Mouse (Mus musculus) spleen, adult 2 months (tissue): ENCODE data around the gene Ttll8. TPM values are rescaled to one million over a fixed set of nuclear protein-coding genes. Genes with fewer than 3 reads are reported as not detected.

Source experiments
- DNase-seq, 2 experiments: peaks; one replicate each; pipeline versions ENCODE4 v3.0.0 to v3.0.0-alpha.2; 2012 to 2021; ENCODE audit warnings: low spot score in 2 of 2, low read depth in 1 of 2
- H3K27ac ChIP-seq: fragments of 200-500 bp; 2 replicates; pipeline ENCODE4 v1.5.1; 2012; ENCODE audit warnings: low read length, inconsistent platforms; ENCODE audit not compliant: insufficient read depth
- H3K27me3 ChIP-seq: fragments of 200-500 bp; 2 replicates; pipeline ENCODE4 v1.6.1; 2012; ENCODE audit warnings: mild to moderate bottlenecking, moderate library complexity, low read length, inconsistent platforms; ENCODE audit not compliant: control insufficient read depth, insufficient read depth
- H3K36me3 ChIP-seq: fragments of 200-500 bp; 2 replicates; pipeline ENCODE4 v1.6.1; 2012; ENCODE audit warnings: mild to moderate bottlenecking, low read length, inconsistent platforms; ENCODE audit not compliant: control insufficient read depth, insufficient read depth
- H3K4me1 ChIP-seq: fragments of 200-500 bp; 2 replicates; pipeline ENCODE4 v1.6.1; 2011; ENCODE audit warnings: inconsistent platforms; ENCODE audit not compliant: control insufficient read depth, insufficient read depth, insufficient read length
- H3K4me3 ChIP-seq: fragments of 200-500 bp; 2 replicates; pipeline ENCODE4 v1.5.1; 2011; ENCODE audit warnings: mild to moderate bottlenecking, inconsistent platforms; ENCODE audit not compliant: insufficient read depth, insufficient read length; ENCODE audit errors: extremely low read depth
- CTCF ChIP-seq: fragments of 200-500 bp; IDR thresholded peaks from 2 replicates; pipeline ENCODE4 v1.5.1; 2011; ENCODE audit warnings: mild to moderate bottlenecking, inconsistent platforms; ENCODE audit not compliant: insufficient read depth, insufficient read length, insufficient replicate concordance; ENCODE audit errors: extremely low read depth
- POLR2A ChIP-seq: fragments of 200-500 bp; IDR thresholded peaks from 2 replicates; pipeline ENCODE4 v1.6.1; 2011; ENCODE audit warnings: low read depth, low read length, inconsistent platforms
- WGBS: fragments of 180-500 bp; shearing (Covaris S2); methylation state at CpG from one replicate; pipeline ENCODE4 v1.1.7; 2018; 5-methylcytosine and 5-hydroxymethylcytosine counted together
- polyA plus RNA-seq: library from polyadenylated mRNA; depleted of rRNA; stranded (reverse); fragments of >200 nt; gene quantifications from 2 replicates; pipeline ENCODE4 v1.2.3, GENCODE M21; 2012; rRNA removed

Ttll8 gene
- not detected in 2 replicates for polyA plus RNA-seq

- no peaks in the 10 kb centered on the region; the same call in 1 of the 2 replicates for H3K4me1 ChIP-seq
- no peak within 1 kb of the TSS for H3K27ac ChIP-seq
- TF ChIP-seq POLR2A, result no peak
- H3K4me3 ChIP-seq, result no peak within 1 kb of the TSS
- peaks cover 6% of the 10 kb centered on the region for H3K27me3 ChIP-seq
- WGBS, result 13% methylated on average over 53 of the region's 53 CpGs
- H3K36me3 ChIP-seq, result no peaks in the 10 kb centered on the region
- DNase-seq, result no peak
These were observed at the start of gene Ttll8 for GRCm38 (mm10) chr15:88954368-88955072. Gene Ttll8 (minus strand): TSS chr15:88954418.

GRCm38 (mm10) chr15:89001245-89001644 lies 47.0 kb upstream of the Ttll8 start:
- no peak for DNase-seq
- no peak for TF ChIP-seq POLR2A
- TF ChIP-seq CTCF, result no peak
- H3K36me3 ChIP-seq, result no peaks in the 10 kb centered on the region
- WGBS, result 41% methylated on average over 3 of the region's 3 CpGs
- no peaks in the 10 kb centered on the region for H3K27me3 ChIP-seq
- H3K4me1 ChIP-seq, result no peaks in the 10 kb centered on the region
- H3K27ac ChIP-seq, result no peak overlapping the region
- no peak overlapping the region for H3K4me3 ChIP-seq

GRCm38 (mm10) chr15:89000367-89000766 lies 46.1 kb upstream of the Ttll8 start:
- DNase-seq, result no peak
- H3K4me1 ChIP-seq, result no peaks in the 10 kb centered on the region
- H3K27me3 ChIP-seq, result no peaks in the 10 kb centered on the region
- no peak overlapping the region for H3K27ac ChIP-seq
- 68% methylated on average over 2 of the region's 2 CpGs for WGBS
- no peaks in the 10 kb centered on the region for H3K36me3 ChIP-seq
- TF ChIP-seq POLR2A (no peak), CTCF (no peak)
- no peak overlapping the region for H3K4me3 ChIP-seq

GRCm38 (mm10) chr15:88999124-88999523 lies 44.9 kb upstream of the Ttll8 start:
- WGBS, result 93% methylated on average over 2 of the region's 2 CpGs
- no peak for DNase-seq
- no peak overlapping the region for H3K27ac ChIP-seq
- TF ChIP-seq POLR2A (no peak), CTCF (no peak)
- H3K27me3 ChIP-seq, result no peaks in the 10 kb centered on the region
- no peaks in the 10 kb centered on the region for H3K4me1 ChIP-seq
- no peak overlapping the region for H3K4me3 ChIP-seq
- H3K36me3 ChIP-seq, result no peaks in the 10 kb centered on the region

- no peak overlapping the region for H3K4me3 ChIP-seq
- TF ChIP-seq CTCF, result no peak
- no peak for TF ChIP-seq POLR2A
- 75% methylated on average over 8 of the region's 8 CpGs for WGBS
- H3K36me3 ChIP-seq, result no peaks in the 10 kb centered on the region
- no peak overlapping the region for H3K27ac ChIP-seq
- DNase-seq, result no peak
- H3K27me3 ChIP-seq, result no peaks in the 10 kb centered on the region
- H3K4me1 ChIP-seq, result no peaks in the 10 kb centered on the region
These were observed 44.4 kb upstream of the Ttll8 start for GRCm38 (mm10) chr15:88998636-88999035.

DNA sequence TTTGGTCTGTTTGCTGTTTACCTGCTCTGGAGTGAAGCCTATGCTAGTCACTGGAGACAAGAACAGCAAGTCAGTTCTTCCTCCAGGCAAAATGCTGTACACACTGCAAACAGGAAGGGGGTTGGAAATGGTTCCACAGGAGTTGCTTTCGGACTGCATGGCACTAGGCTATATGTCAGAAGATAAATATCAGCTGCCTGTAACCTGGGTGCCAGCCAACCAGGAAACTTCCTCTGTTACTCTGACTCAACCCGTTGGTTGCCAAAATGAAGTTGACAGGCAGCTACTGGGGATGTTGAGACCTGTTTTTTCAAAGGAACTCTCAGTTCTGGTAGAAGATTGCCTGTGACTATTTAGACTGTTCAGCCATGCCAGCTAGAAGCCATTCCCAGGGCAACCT lies 35.0 kb upstream of the Ttll8 start:
- WGBS, result 6% methylated on average over 2 of the region's 2 CpGs
- TF ChIP-seq POLR2A (no peak), CTCF (no peak)
- no peaks in the 10 kb centered on the region for H3K4me1 ChIP-seq
- no peaks in the 10 kb centered on the region for H3K27me3 ChIP-seq
- DNase-seq, result no peak
- H3K4me3 ChIP-seq, result no peak overlapping the region
- H3K36me3 ChIP-seq, result no peaks in the 10 kb centered on the region
- no peak overlapping the region for H3K27ac ChIP-seq

GRCm38 (mm10) chr15:88982534-88983079 lies 28.4 kb upstream of the Ttll8 start, which contains the start of gene Mov10l1:
Gene Mov10l1 (plus strand): TSS chr15:88982909.
- no peak within 1 kb of the TSS for H3K27ac ChIP-seq
- H3K36me3 ChIP-seq, result no peaks in the 10 kb centered on the region
- H3K27me3 ChIP-seq, result no peaks in the 10 kb centered on the region
- DNase-seq, result no peak
- WGBS, result 94% methylated on average over 31 of the region's 31 CpGs
- H3K4me3 ChIP-seq, result no peak within 1 kb of the TSS
- H3K4me1 ChIP-seq, result no peaks in the 10 kb centered on the region
- TF ChIP-seq CTCF (no peak), POLR2A (no peak)
